Comparison of ENCODE assay signal across 26 mouse cellular contexts in the genomic region with DNA sequence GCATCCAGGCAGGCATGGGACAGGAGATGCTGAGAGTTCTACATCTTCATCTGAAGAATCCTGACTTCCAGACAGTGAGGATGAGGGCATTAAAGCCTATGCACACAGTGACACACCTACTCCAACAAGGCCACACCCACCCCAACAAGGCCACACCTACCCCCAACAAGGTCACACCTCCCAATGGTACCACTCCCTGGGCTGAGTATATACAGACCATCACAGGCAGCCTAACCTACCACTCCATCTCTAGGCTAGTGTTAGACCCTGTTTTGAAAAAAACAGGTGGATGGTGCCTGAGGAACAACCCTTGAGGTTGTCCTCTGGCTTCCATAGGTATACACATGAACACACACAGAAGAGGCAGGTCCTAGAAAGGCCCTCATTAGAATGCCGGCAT. TPM values are rescaled to one million over a fixed set of nuclear protein-coding genes. Genes with fewer than 3 reads are reported as not detected.
DNase-seq lines count a peak whose midpoint lies in the region; ATAC-seq and TF ChIP-seq lines count a peak whose summit lies in the region.
"Had no signal": no experiment of that assay in that cellular context is flagged by ENCODE, and none has a peak within 500 bp of the region (broad histone marks: within the 10 kb centered on the region; RNA-seq: fewer than 3 reads in every experiment).

No protein-coding gene starts in this region.

- H3K4me2 ChIP-seq in intestine, embryonic 15.5 days (replicated peaks): no peak overlapping the region
- H3K4me2 ChIP-seq in intestine, postnatal 0 days (replicated peaks; ENCODE audit: low read depth): no peak overlapping the region
- no peak overlapping the region for H3K4me2 ChIP-seq in embryonic facial prominence, embryonic 15.5 days (replicated peaks)
- H3K4me2 ChIP-seq: forebrain, embryonic 15.5 days; heart, embryonic 12.5 days; heart, embryonic 15.5 days; hindbrain, embryonic 13.5 days had no signal

- no peaks in the 10 kb centered on the region for H3K4me1 ChIP-seq in intestine, embryonic 15.5 days (replicated peaks)
- H3K4me1 ChIP-seq in intestine, postnatal 0 days (replicated peaks; ENCODE audit: control insufficient read depth, insufficient read depth, low read length): no peaks in the 10 kb centered on the region
- no peaks in the 10 kb centered on the region for H3K4me1 ChIP-seq in embryonic facial prominence, embryonic 15.5 days
- peaks cover 18% of the 10 kb centered on the region; the same call in 1 of the 2 replicates for H3K4me1 ChIP-seq in small intestine, adult 2 months (ENCODE audit: control insufficient read depth, insufficient read depth, insufficient read length, low read length)
- H3K4me1 ChIP-seq: forebrain, embryonic 15.5 days; heart, embryonic 12.5 days; heart, embryonic 15.5 days; hindbrain, embryonic 10.5 days; hindbrain, embryonic 13.5 days had no signal

- no peak for DNase-seq in thymus, adult 18-20 months
- DNase-seq in urinary bladder, adult 18-20 months (ENCODE audit: low spot score in 2 of 2): no peak
- DNase-seq: adrenal gland, postnatal 10 days; adrenal gland, postnatal 36 days; B cell, adult 2 months; cerebellum, adult 2 months; cerebellum, adult 9-11 months; cerebellum, postnatal 25 days; gastrocnemius, postnatal 25 days; heart, adult 18-20 months; heart, postnatal 10 days; heart, postnatal 36 days had no signal

- WGBS in intestine, embryonic 15.5 days: 90% methylated on average over 1 of the region's 1 CpGs
- WGBS in intestine, postnatal 0 days: 94% methylated on average over 1 of the region's 1 CpGs
- WGBS in embryonic facial prominence, embryonic 15.5 days: 94% methylated on average over 1 of the region's 1 CpGs
- WGBS in small intestine, adult 2 months: 71% methylated on average over 1 of the region's 1 CpGs

- H3K9me3 ChIP-seq in intestine, embryonic 15.5 days: no peaks in the 10 kb centered on the region
- 0 out of 2 replicates have a peak, but pooled peaks cover 6% of the 10 kb centered on the region for H3K9me3 ChIP-seq in intestine, postnatal 0 days (ENCODE audit: control insufficient read depth)
- no peaks in the 10 kb centered on the region for H3K9me3 ChIP-seq in embryonic facial prominence, embryonic 15.5 days (replicated peaks)
- H3K9me3 ChIP-seq: forebrain, embryonic 15.5 days; heart, embryonic 15.5 days; hindbrain, embryonic 10.5 days; hindbrain, embryonic 13.5 days had no signal

- TF ChIP-seq CTCF in intestine, postnatal 0 days (IDR thresholded peaks at IDR 0.05; ENCODE audit: low read depth): no peak
- TF ChIP-seq CTCF in small intestine, adult 2 months (IDR thresholded peaks at IDR 0.05; ENCODE audit: extremely low read depth, insufficient read length, insufficient replicate concordance, low read depth, low read length): no peak

- no peak for TF ChIP-seq POLR2A in small intestine, adult 2 months (IDR thresholded peaks at IDR 0.05; ENCODE audit: low read depth, low read length)

- H3K27me3 ChIP-seq in intestine, embryonic 15.5 days (replicated peaks): no peaks in the 10 kb centered on the region
- H3K27me3 ChIP-seq in intestine, postnatal 0 days (replicated peaks; ENCODE audit: control insufficient read depth, insufficient read depth, low read length): no peaks in the 10 kb centered on the region
- H3K27me3 ChIP-seq in embryonic facial prominence, embryonic 15.5 days: no peaks in the 10 kb centered on the region
- H3K27me3 ChIP-seq in small intestine, adult 2 months (ENCODE audit: control insufficient read depth, insufficient read depth, low read length): no peaks in the 10 kb centered on the region
- H3K27me3 ChIP-seq: CH12.LX; forebrain, embryonic 15.5 days; heart, embryonic 15.5 days; hindbrain, embryonic 13.5 days had no signal

- peak; percentile 32; the same call in 1 of the 2 replicates for ATAC-seq in intestine, embryonic 15.5 days
- no peak for ATAC-seq in intestine, postnatal 0 days
- ATAC-seq in embryonic facial prominence, embryonic 15.5 days (ENCODE audit: insufficient number of reproducible peaks, low FRiP score, low TSS enrichment, low read depth): 0 out of 2 replicates have a peak, but pooled peaks have one; percentile 39
- ATAC-seq: forebrain, embryonic 15.5 days; hindbrain, embryonic 16.5 days; Patski had no signal

- no peaks in the 10 kb centered on the region for H3K36me3 ChIP-seq in intestine, embryonic 15.5 days
- no peaks in the 10 kb centered on the region for H3K36me3 ChIP-seq in intestine, postnatal 0 days (ENCODE audit: control insufficient read depth, insufficient read depth)
- H3K36me3 ChIP-seq in embryonic facial prominence, embryonic 15.5 days: no peaks in the 10 kb centered on the region
- H3K36me3 ChIP-seq in small intestine, adult 2 months (ENCODE audit: control insufficient read depth, insufficient read depth, low read length): no peaks in the 10 kb centered on the region
- H3K36me3 ChIP-seq: forebrain, embryonic 15.5 days; G1E; heart, embryonic 12.5 days; heart, embryonic 15.5 days; hindbrain, embryonic 10.5 days; hindbrain, embryonic 13.5 days had no signal

- H3K9ac ChIP-seq in intestine, embryonic 15.5 days: no peak overlapping the region
- no peak overlapping the region for H3K9ac ChIP-seq in intestine, postnatal 0 days (ENCODE audit: low read depth, low read length)
- H3K9ac ChIP-seq in embryonic facial prominence, embryonic 15.5 days: no peak overlapping the region
- H3K9ac ChIP-seq: forebrain, embryonic 15.5 days; heart, embryonic 12.5 days; heart, embryonic 15.5 days; hindbrain, embryonic 13.5 days had no signal

- no peak overlapping the region for H3K27ac ChIP-seq in intestine, embryonic 15.5 days
- H3K27ac ChIP-seq in intestine, postnatal 0 days (ENCODE audit: low read depth, low read length): no peak overlapping the region
- no peak overlapping the region for H3K27ac ChIP-seq in embryonic facial prominence, embryonic 15.5 days (replicated peaks)
- H3K27ac ChIP-seq in small intestine, adult 2 months (ENCODE audit: insufficient read depth, low read depth, low read length): peak overlapping the region; percentile 4; the same call in 1 of the 2 replicates
- H3K27ac ChIP-seq: forebrain, embryonic 15.5 days; heart, embryonic 15.5 days; hindbrain, embryonic 10.5 days; hindbrain, embryonic 13.5 days had no signal

- no peak overlapping the region for H3K4me3 ChIP-seq in intestine, embryonic 15.5 days (replicated peaks)
- H3K4me3 ChIP-seq in intestine, postnatal 0 days (ENCODE audit: low read depth, low read length): no peak overlapping the region
- H3K4me3 ChIP-seq in embryonic facial prominence, embryonic 15.5 days (replicated peaks): no peak overlapping the region
- H3K4me3 ChIP-seq in small intestine, adult 2 months (ENCODE audit: low read depth, low read length): no peak overlapping the region
- H3K4me3 ChIP-seq: forebrain, embryonic 15.5 days; heart, embryonic 12.5 days; heart, embryonic 15.5 days; hindbrain, embryonic 10.5 days; hindbrain, embryonic 13.5 days had no signal

RNA-seq across cellular contexts. Expression of a gene that starts 21.2 kb away (rescaled TPM):
- 6.0 and 6.6 TPM in 2 replicates for polyA plus RNA-seq in intestine, embryonic 15.5 days (2015; fragmentation: Nextera tagmentation; extraction: Ambion mirVana)
- 6.0 and 7.7 TPM in 2 replicates for polyA plus RNA-seq in intestine, postnatal 0 days (2015; fragmentation: Nextera tagmentation; extraction: Ambion mirVana)
- polyA plus RNA-seq in embryonic facial prominence, embryonic 15.5 days (2015; fragmentation: Nextera tagmentation; extraction: Ambion mirVana): 11.5 and 13.1 TPM in 2 replicates
- polyA plus RNA-seq in small intestine, adult 2 months (2012; rRNA removed): 4.4 and 7.4 TPM in 2 replicates
- polyA plus RNA-seq: forebrain, embryonic 11.5 days; G1E had no signal

RNA-seq across cellular contexts. Expression of a gene that starts 49.4 kb away (rescaled TPM):
- polyA plus RNA-seq in intestine, embryonic 15.5 days (2015; fragmentation: Nextera tagmentation; extraction: Ambion mirVana): 38.1 and 38.3 TPM in 2 replicates
- polyA plus RNA-seq in intestine, postnatal 0 days (2015; fragmentation: Nextera tagmentation; extraction: Ambion mirVana): 66.3 and 69.9 TPM in 2 replicates
- 5.2 and 6.6 TPM in 2 replicates for polyA plus RNA-seq in embryonic facial prominence, embryonic 15.5 days (2015; fragmentation: Nextera tagmentation; extraction: Ambion mirVana)
- 14.0 and 85.7 TPM in 2 replicates for polyA plus RNA-seq in small intestine, adult 2 months (2012; rRNA removed)
- polyA plus RNA-seq: forebrain, embryonic 11.5 days; forebrain, embryonic 15.5 days; G1E; heart, embryonic 15.5 days; hindbrain, embryonic 10.5 days; hindbrain, embryonic 13.5 days had no signal
